Mouse (Mus musculus) neural tube, embryonic 14.5 days (tissue): Measurements from ENCODE around the gene Prss57. TPM values are rescaled to one million over a fixed set of nuclear protein-coding genes. Genes with fewer than 3 reads are reported as not detected.
A peak's percentile ranks its signal among the peaks of the same experiment; 100 is the strongest.

ENCODE experiments used
- ATAC-seq: fragments of 200-750 bp; cut with Nextera tagmentation; 2 replicates; pipeline ENCODE4 v1.8.0; 2017; ENCODE audit warnings: low read depth, mild to moderate bottlenecking, moderate TSS enrichment, moderate library complexity
- H3K27ac ChIP-seq: fragments of 300-500 bp; sonication (generic); 2 replicates; pipeline ENCODE4 v1.5.1; 2014; ENCODE audit warnings: low read depth, mild to moderate bottlenecking, control low read depth, low read length, moderate library complexity, mixed read lengths
- H3K27me3 ChIP-seq: fragments of 300-500 bp; sonication (generic); 2 replicates; pipeline ENCODE4 v1.6.1; 2014; ENCODE audit warnings: low read length; ENCODE audit not compliant: control insufficient read depth, insufficient read depth
- H3K36me3 ChIP-seq: fragments of 300-500 bp; sonication (generic); 2 replicates; pipeline ENCODE4 v1.6.1; 2014; ENCODE audit warnings: low read length, mixed read lengths; ENCODE audit not compliant: control insufficient read depth, insufficient read depth
- H3K4me1 ChIP-seq: fragments of 300-500 bp; sonication (generic); 2 replicates; pipeline ENCODE4 v1.6.1; 2014; ENCODE audit warnings: low read length; ENCODE audit not compliant: control insufficient read depth, insufficient read depth
- H3K4me2 ChIP-seq: fragments of 300-500 bp; sonication (generic); 2 replicates; pipeline ENCODE4 v1.6.1; 2014; ENCODE audit warnings: mild to moderate bottlenecking, low read depth, low read length, control low read depth
- H3K4me3 ChIP-seq: fragments of 300-500 bp; sonication (generic); 2 replicates; pipeline ENCODE4 v1.5.1; 2014; ENCODE audit warnings: low read depth, low read length, control low read depth, mixed read lengths
- H3K9ac ChIP-seq: fragments of 300-500 bp; sonication (generic); replicated peaks from 2 replicates; pipeline ENCODE4 v1.6.1; 2014; ENCODE audit warnings: low read depth, mild to moderate bottlenecking, control low read depth, low read length, mixed read lengths
- H3K9me3 ChIP-seq: fragments of 300-500 bp; sonication (generic); 2 replicates; pipeline ENCODE4 v1.6.1; 2016; ENCODE audit warnings: low read length; ENCODE audit not compliant: control insufficient read depth
- WGBS: fragments of 180-500 bp; shearing (Covaris S2); extraction: QIAGEN DNeasy Blood & Tissue Kit; methylation state at CpG from one replicate; pipeline ENCODE4 v1.1.7; 2014; 5-methylcytosine and 5-hydroxymethylcytosine counted together
- polyA plus RNA-seq: library from polyadenylated mRNA; unstranded; fragments of >200 nt; fragmentation: Nextera tagmentation; extraction: Ambion mirVana; gene quantifications from 2 replicates; pipeline ENCODE4 v1.2.1, GENCODE M21; 2014

The Prss57 gene
- polyA plus RNA-seq, 1 experiment from 2014 or later, result not detected

DNA sequence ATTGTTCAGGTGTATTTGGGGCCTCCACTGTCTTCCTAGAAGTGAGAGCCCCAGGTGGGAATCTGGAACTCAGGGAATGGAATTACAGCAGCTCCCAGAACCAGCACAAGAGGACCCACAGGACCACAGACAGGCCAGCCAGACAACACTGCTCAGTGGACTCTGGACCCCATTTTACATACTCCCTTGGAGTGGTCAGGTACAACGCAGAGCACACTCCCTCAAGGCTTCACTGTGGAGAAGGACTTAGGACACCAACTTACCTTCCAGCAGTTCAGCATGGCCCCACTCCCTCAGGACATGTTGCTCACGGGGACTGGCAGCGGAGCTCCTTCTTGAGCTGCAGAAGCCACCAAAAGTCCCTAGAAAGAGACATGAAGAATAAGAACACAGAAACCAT is 45.4 kb downstream of the Prss57 start:
- peaks cover 32% of the 10 kb centered on the region for H3K36me3 ChIP-seq
- ATAC-seq, result no peak
- no peak overlapping the region for H3K27ac ChIP-seq
- no peaks in the 10 kb centered on the region for H3K27me3 ChIP-seq
- peak overlapping the region; percentile 75 for H3K4me2 ChIP-seq
- 0 out of 2 replicates have a peak, but pooled peaks cover 9% of the 10 kb centered on the region for H3K4me1 ChIP-seq
- WGBS, result 88% methylated on average over 3 of the region's 3 CpGs
- H3K9ac ChIP-seq, result no peak overlapping the region
- no peaks in the 10 kb centered on the region for H3K9me3 ChIP-seq
- peak overlapping the region; percentile 62; the same call in 1 of the 2 replicates for H3K4me3 ChIP-seq

DNA sequence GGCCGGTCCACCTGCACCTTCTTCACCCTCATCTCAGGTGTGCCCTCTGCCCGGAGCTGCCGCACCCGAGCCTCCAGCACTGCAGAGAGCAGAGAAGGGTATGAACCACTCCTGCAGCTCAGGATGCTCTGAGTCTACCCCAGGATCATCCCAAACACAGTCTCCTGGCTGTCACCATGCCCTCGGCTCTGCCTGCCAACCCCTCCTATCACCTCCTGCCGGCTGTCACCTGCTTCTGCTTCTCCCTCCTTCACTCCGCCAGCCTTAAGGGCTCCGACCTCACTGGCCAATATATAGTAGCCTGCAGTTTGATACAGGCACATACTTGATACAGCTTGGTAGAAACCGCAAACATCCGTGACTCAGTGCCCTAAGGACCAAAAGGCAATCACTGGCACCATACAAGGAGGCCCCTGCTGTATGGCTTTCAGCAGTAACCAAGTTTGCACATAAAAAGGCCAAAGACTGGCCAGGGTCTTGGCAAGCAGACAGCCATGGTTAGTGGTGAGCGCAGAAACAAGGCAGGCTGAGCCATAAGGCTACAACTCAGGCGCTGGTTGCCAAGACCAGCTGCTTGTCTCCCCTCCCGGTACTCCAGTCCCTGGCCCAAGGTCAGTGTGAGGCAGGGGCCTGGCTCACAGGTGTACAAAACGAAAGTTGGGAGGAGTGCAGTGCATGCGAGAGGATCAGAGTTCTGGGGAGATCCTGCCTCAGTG is 47.0 kb downstream of the Prss57 start:
- H3K27me3 ChIP-seq, result no peaks in the 10 kb centered on the region
- 97% methylated on average over 15 of the region's 15 CpGs for WGBS
- no peak overlapping the region for H3K27ac ChIP-seq
- H3K4me2 ChIP-seq, result no peak overlapping the region
- no peak overlapping the region for H3K4me3 ChIP-seq
- 0 out of 2 replicates have a peak, but pooled peaks cover 9% of the 10 kb centered on the region for H3K4me1 ChIP-seq
- ATAC-seq, result no peak
- no peak overlapping the region for H3K9ac ChIP-seq
- peaks cover 48% of the 10 kb centered on the region for H3K36me3 ChIP-seq
- peaks cover 10% of the 10 kb centered on the region for H3K9me3 ChIP-seq

DNA sequence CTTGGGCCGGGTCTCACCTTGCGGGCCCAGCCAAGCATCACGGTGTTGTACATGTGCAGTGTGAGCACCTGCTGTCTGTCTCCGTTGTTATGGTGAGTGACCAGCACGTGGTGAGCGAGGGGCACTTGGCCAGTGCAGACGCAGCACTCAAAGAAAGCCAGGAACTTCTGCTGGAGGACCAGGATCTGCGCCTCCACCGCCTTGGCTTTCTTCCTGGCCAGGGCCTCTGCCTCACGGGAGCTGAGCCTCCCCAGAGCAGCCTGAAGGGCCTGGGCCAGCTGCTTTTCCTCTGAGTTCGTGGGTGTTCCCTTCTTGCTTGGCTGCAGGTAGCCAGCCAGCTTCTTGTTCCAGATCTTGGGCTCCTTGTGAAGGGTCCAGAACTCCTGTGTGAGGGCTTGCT is 47.6 kb downstream of the Prss57 start:
- Histone ChIP-seq H3K36me3 (peaks cover 54% of the 10 kb centered on the region), H3K9me3 (peaks cover 10% of the 10 kb centered on the region), H3K27ac (no peak overlapping the region), H3K4me3 (no peak overlapping the region), H3K4me1 (0 out of 2 replicates have a peak, but pooled peaks cover 9% of the 10 kb centered on the region), H3K27me3 (no peaks in the 10 kb centered on the region), H3K4me2 (no peak overlapping the region), H3K9ac (no peak overlapping the region)
- 94% methylated on average over 11 of the region's 11 CpGs for WGBS
- no peak for ATAC-seq

DNA sequence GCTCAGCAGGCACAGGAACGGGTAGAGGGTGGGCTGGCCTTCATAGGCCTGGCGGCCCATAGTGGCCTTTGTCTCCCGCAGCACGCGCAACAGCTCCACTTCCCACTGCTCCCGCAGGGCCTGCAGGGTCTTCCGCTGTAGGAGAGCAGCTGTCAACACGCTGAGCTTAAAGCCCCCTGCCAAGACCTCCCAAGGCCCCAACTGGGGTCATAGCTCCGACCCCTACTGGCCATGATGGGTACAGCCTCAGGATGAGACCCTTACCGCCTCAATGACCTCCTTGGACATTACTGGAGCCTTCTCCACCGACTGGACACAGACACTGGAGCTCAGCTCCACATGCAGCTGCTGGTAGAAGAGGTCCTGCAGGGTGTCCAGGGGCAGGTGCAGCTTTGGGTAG is 49.9 kb downstream of the Prss57 start:
- no peak for ATAC-seq
- Histone ChIP-seq H3K4me2 (no peak overlapping the region), H3K9ac (no peak overlapping the region), H3K4me3 (no peak overlapping the region), H3K27me3 (no peaks in the 10 kb centered on the region), H3K9me3 (peaks cover 10% of the 10 kb centered on the region), H3K27ac (no peak overlapping the region), H3K36me3 (peaks cover 69% of the 10 kb centered on the region), H3K4me1 (0 out of 2 replicates have a peak, but pooled peaks cover 6% of the 10 kb centered on the region)
- 66% methylated on average over 11 of the region's 11 CpGs for WGBS

DNA sequence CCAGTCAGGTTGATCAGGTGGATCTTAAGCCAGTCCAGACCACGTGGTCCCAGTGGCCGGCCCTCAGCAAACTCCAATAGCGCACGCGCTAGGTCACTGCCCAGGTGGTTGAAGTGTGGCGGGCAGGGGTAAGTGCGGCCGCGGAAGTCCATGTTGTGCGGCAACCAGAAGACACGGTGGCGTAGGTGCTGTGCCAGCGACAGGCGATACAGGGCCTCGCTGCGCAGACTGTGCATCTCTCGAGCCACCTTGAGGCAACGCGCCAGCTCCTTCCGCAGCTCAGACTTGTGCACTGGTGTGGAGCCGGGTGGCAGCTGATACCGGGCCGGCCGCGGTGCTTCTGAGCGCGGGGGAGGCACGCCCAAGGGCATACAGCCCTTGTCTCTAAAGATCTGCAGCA is 51.5 kb downstream of the Prss57 start:
- no peak for ATAC-seq
- WGBS, result 96% methylated on average over 28 of the region's 28 CpGs
- peaks cover 10% of the 10 kb centered on the region for H3K9me3 ChIP-seq
- no peak overlapping the region for H3K4me3 ChIP-seq
- no peaks in the 10 kb centered on the region for H3K4me1 ChIP-seq
- H3K36me3 ChIP-seq, result peaks cover 85% of the 10 kb centered on the region
- no peak overlapping the region for H3K9ac ChIP-seq
- no peak overlapping the region for H3K27ac ChIP-seq
- no peaks in the 10 kb centered on the region for H3K27me3 ChIP-seq
- no peak overlapping the region for H3K4me2 ChIP-seq

DNA sequence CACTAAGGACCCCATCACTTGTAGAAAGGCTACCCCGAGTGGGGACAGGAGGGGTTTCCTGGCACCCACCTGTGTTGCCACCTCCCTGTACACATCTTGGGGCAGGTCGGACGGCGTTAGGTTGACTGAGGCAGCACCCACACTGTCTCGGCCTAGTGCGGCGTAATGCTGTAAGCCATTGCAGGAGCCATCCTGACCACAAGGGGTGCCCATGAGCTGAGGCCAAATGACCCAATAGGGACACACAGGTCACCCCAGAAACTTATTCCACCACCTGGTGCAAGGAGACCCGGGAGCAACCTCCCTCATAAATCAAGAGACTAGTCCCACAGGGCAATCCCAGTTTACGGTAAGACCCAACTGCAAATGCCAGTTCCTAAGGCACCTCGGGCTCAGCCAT is 52.5 kb downstream of the Prss57 start:
- no peak for ATAC-seq
- H3K4me3 ChIP-seq, result no peak overlapping the region
- H3K36me3 ChIP-seq, result peaks cover 85% of the 10 kb centered on the region
- H3K9me3 ChIP-seq, result peaks cover 10% of the 10 kb centered on the region
- WGBS, result 91% methylated on average over 10 of the region's 10 CpGs
- no peaks in the 10 kb centered on the region for H3K4me1 ChIP-seq
- H3K4me2 ChIP-seq, result no peak overlapping the region
- no peaks in the 10 kb centered on the region for H3K27me3 ChIP-seq
- no peak overlapping the region for H3K27ac ChIP-seq
- no peak overlapping the region for H3K9ac ChIP-seq

DNA sequence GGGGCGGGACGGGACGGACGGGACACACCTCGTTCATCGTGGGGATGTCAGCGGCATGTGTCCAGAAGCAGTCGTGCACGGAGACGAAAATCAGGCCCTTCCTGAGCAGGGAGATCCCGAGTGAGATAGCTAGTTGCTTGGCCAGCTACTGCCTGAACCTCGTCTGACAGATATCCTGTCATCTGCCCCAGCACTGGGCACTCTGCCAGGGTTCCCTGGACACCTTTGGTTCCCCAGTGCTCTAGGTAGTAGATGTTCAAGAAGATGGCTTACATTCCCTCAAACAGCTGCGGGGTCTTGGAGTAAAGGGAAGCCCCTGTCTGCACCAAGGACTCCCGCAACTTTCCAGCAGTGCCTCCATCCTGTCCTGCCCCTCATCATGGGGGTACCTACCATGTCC is 54.1 kb downstream of the Prss57 start:
- WGBS, result 89% methylated on average over 8 of the region's 14 CpGs
- H3K4me3 ChIP-seq, result no peak overlapping the region

DNA sequence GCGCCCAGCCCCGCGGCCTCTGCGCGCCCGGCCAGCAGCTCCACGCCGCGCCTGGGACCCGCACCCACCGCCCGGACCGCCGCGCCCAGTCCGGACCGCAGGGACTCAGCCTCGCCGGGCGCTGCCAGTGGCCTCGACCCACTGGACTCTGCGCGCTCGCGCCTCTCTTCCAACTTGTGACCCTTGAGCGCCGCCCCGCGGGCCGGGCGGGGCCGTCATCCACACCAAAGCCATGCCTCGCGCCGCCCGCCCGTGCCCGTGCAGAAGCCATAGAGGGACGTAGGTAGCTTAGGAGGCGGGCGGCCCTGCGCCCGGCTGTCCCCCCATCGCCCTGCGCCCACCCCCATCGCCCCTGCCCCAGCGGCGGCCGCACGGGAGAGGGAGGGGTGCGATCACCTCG is 55.4 kb downstream of the Prss57 start:
- ATAC-seq, result no peak
- no peak overlapping the region for H3K4me2 ChIP-seq
- no peak overlapping the region for H3K27ac ChIP-seq
- no peak overlapping the region for H3K4me3 ChIP-seq
- no peaks in the 10 kb centered on the region for H3K27me3 ChIP-seq
- H3K36me3 ChIP-seq, result peaks cover 63% of the 10 kb centered on the region
- H3K9me3 ChIP-seq, result peaks cover 10% of the 10 kb centered on the region
- WGBS, result 29% methylated on average over 48 of the region's 52 CpGs
- H3K9ac ChIP-seq, result no peak overlapping the region
- no peaks in the 10 kb centered on the region for H3K4me1 ChIP-seq

More for the DNA sequence above, 54.1 kb downstream of the Prss57 start:
- H3K27ac ChIP-seq, result no peak overlapping the region
- peaks cover 74% of the 10 kb centered on the region for H3K36me3 ChIP-seq
- H3K4me2 ChIP-seq, result no peak overlapping the region
- H3K9me3 ChIP-seq, result peaks cover 10% of the 10 kb centered on the region
- H3K9ac ChIP-seq, result no peak overlapping the region
- ATAC-seq, result no peak
- no peaks in the 10 kb centered on the region for H3K4me1 ChIP-seq
- no peaks in the 10 kb centered on the region for H3K27me3 ChIP-seq

DNA sequence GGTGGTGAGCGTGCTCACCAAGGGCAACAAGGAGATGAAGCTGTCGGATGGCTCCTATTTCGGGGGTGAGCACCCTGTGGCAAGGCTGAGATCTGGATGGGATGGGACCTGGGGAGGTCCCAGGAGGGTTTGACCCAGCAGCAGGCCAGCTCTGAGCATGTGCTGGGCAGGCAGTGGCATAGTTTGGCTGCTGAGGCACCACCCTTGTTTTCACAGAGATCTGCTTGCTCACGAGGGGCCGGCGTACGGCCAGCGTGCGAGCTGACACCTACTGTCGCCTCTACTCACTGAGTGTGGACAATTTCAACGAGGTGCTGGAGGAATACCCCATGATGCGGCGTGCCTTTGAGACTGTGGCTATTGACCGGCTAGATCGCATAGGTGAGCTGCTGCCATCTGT is 56.9 kb downstream of the Prss57 start:
- 96% methylated on average over 15 of the region's 15 CpGs for WGBS
- Histone ChIP-seq H3K27me3 (no peaks in the 10 kb centered on the region), H3K36me3 (peaks cover 48% of the 10 kb centered on the region), H3K4me2 (no peak overlapping the region), H3K27ac (no peak overlapping the region), H3K9me3 (no peaks in the 10 kb centered on the region), H3K9ac (no peak overlapping the region), H3K4me1 (no peaks in the 10 kb centered on the region), H3K4me3 (no peak overlapping the region)
- no peak for ATAC-seq
